Mouse (Mus musculus): ENCODE results near the gene Olfr1248.

GRCm38 (mm10) chr2:89593057-89593456, 25.0 kb downstream of the Olfr1248 start, which contains the start of gene Olfr1246:
- no peak for TF ChIP-seq CTCF (IDR thresholded peaks at IDR 0.05; ENCODE audit: low read depth, low read length)
- TF ChIP-seq POLR2A (IDR thresholded peaks at IDR 0.05; ENCODE audit: extremely low read depth, insufficient read depth, low read length), result no peak

All from liver, adult 2 months (tissue).